In genomic region chr3:131272374-131273100, GRCm38 (mm10) we compare ENCODE assay signal across 8 mouse cellular contexts. TPM values are rescaled to one million over a fixed set of nuclear protein-coding genes. Genes with fewer than 3 reads are reported as not detected.
DNase-seq lines count a peak whose midpoint lies in the region; ATAC-seq and TF ChIP-seq lines count a peak whose summit lies in the region.

No protein-coding gene starts in this region.

- no peak; the same call in 1 of the 2 replicates for ATAC-seq in heart, embryonic 15.5 days (replicated peaks; ENCODE audit: insufficient number of reproducible peaks, insufficient read depth, low FRiP score, low read depth)
- ATAC-seq in intestine, embryonic 14.5 days (replicated peaks; ENCODE audit: low FRiP score, low TSS enrichment, low read depth) = peak; percentile 44

- H3K4me2 ChIP-seq in heart, embryonic 15.5 days = peak overlapping the region; percentile 68
- peak overlapping the region; percentile 51 for H3K4me2 ChIP-seq in intestine, embryonic 14.5 days (ENCODE audit: low read length)

- no peaks in the 10 kb centered on the region for H3K27me3 ChIP-seq in heart, embryonic 15.5 days
- H3K27me3 ChIP-seq in intestine, embryonic 14.5 days (replicated peaks; ENCODE audit: control insufficient read depth, insufficient read depth, low read length) = no peaks in the 10 kb centered on the region
- peaks cover 36% of the 10 kb centered on the region for H3K27me3 ChIP-seq in midbrain, embryonic 10.5 days (ENCODE audit: low read depth, poor library complexity, severe bottlenecking)

- TF ChIP-seq POLR2A in cortical plate, adult 2 months (IDR thresholded peaks at IDR 0.05; ENCODE audit: extremely low read depth, insufficient read depth, low read length) = no peak

- intact Hi-C loops in heart, postnatal 25 days (cut with DNase I) = no loop called here

- H3K9me3 ChIP-seq in heart, embryonic 15.5 days (replicated peaks) = no peaks in the 10 kb centered on the region
- no peaks in the 10 kb centered on the region for H3K9me3 ChIP-seq in intestine, embryonic 14.5 days (ENCODE audit: control insufficient read depth, low read length)
- no peaks in the 10 kb centered on the region for H3K9me3 ChIP-seq in midbrain, embryonic 10.5 days (replicated peaks)

- peak overlapping the region; percentile 52 for H3K9ac ChIP-seq in heart, embryonic 15.5 days
- H3K9ac ChIP-seq in intestine, embryonic 14.5 days (ENCODE audit: low read length) = peak overlapping the region; percentile 25

- DNase-seq in heart, postnatal 25 days (ENCODE audit: low spot score) = no peak
- no peak for DNase-seq in intestine, embryonic 14.5 days (ENCODE audit: low spot score)
- DNase-seq in midbrain, embryonic 10.5 days (ENCODE audit: low spot score) = no peak
- DNase-seq in layer of hippocampus, adult 11-12 months (ENCODE audit: low spot score) = no peak
- DNase-seq in spleen, postnatal 36 days (ENCODE audit: low spot score in 2 of 2) = no peak
- no peak for DNase-seq in ovary, postnatal 10 days (ENCODE audit: low spot score)

- peak overlapping the region; percentile 93 for H3K27ac ChIP-seq in heart, embryonic 15.5 days
- 0 out of 2 replicates have a peak overlapping the region, but pooled peaks have one; percentile 23 for H3K27ac ChIP-seq in cortical plate, adult 2 months (ENCODE audit: insufficient read depth, low read length)
- H3K27ac ChIP-seq in intestine, embryonic 14.5 days (ENCODE audit: low read depth) = peak overlapping the region; percentile 78; the same call in 1 of the 2 replicates
- peak overlapping the region; percentile 85 for H3K27ac ChIP-seq in midbrain, embryonic 10.5 days (replicated peaks)

- H3K4me1 ChIP-seq in heart, embryonic 15.5 days (replicated peaks) = peaks cover 34% of the 10 kb centered on the region
- H3K4me1 ChIP-seq in cortical plate, adult 2 months (ENCODE audit: control insufficient read depth, insufficient read depth, low read length) = no peaks in the 10 kb centered on the region; the same call in 1 of the 2 replicates
- peaks cover 18% of the 10 kb centered on the region for H3K4me1 ChIP-seq in intestine, embryonic 14.5 days (replicated peaks; ENCODE audit: control insufficient read depth, insufficient read depth, low read length)
- H3K4me1 ChIP-seq in midbrain, embryonic 10.5 days = peaks cover 38% of the 10 kb centered on the region

- 30% methylated on average over 10 of the region's 10 CpGs for WGBS in heart, embryonic 15.5 days
- 22% methylated on average over 10 of the region's 10 CpGs for WGBS in intestine, embryonic 14.5 days
- 67% methylated on average over 10 of the region's 10 CpGs for WGBS in midbrain, embryonic 10.5 days

- no peak for TF ChIP-seq CTCF in cortical plate, adult 2 months (IDR thresholded peaks at IDR 0.05; ENCODE audit: extremely low read depth, insufficient read depth, low read length)

- H3K4me3 ChIP-seq in heart, embryonic 15.5 days = peak overlapping the region; percentile 84
- H3K4me3 ChIP-seq in cortical plate, adult 2 months (ENCODE audit: insufficient read depth, low read length) = peak overlapping the region; percentile 74
- H3K4me3 ChIP-seq in intestine, embryonic 14.5 days (ENCODE audit: low read depth, low read length) = peak overlapping the region; percentile 81
- H3K4me3 ChIP-seq in midbrain, embryonic 10.5 days = peak overlapping the region; percentile 76

- peaks cover 3% of the 10 kb centered on the region; the same call in 1 of the 2 replicates for H3K36me3 ChIP-seq in heart, embryonic 15.5 days
- H3K36me3 ChIP-seq in intestine, embryonic 14.5 days (ENCODE audit: control insufficient read depth, insufficient read depth, low read length) = peaks cover under 1% of the 10 kb centered on the region; the same call in 1 of the 2 replicates
- H3K36me3 ChIP-seq in midbrain, embryonic 10.5 days = no peaks in the 10 kb centered on the region

RNA-seq across cellular contexts. Expression of gene Hadh, which starts 0.6 kb away (rescaled TPM):
- 155 and 189 TPM in 2 replicates for polyA plus RNA-seq in heart, embryonic 15.5 days (2015; fragmentation: Nextera tagmentation; extraction: Ambion mirVana)
- total RNA-seq in heart, postnatal 25 days (2021) = 100 to 1,000 TPM; 662 to 714 TPM
- polyA plus RNA-seq in cortical plate, adult 2 months (2012; rRNA removed) = 40.3 and 46.0 TPM in 2 replicates
- polyA plus RNA-seq in intestine, embryonic 14.5 days (2014; fragmentation: Nextera tagmentation; extraction: Ambion mirVana) = 181 and 191 TPM in 2 replicates
- 78.5 and 79.3 TPM in 2 replicates for polyA plus RNA-seq in midbrain, embryonic 10.5 days (2016; fragmentation: Nextera tagmentation; extraction: Ambion mirVana)

RNA-seq across cellular contexts. Expression of gene Cyp2u1, which starts 30.5 kb away (rescaled TPM):
- 9.4 and 11.9 TPM in 2 replicates for polyA plus RNA-seq in heart, embryonic 15.5 days (2015; fragmentation: Nextera tagmentation; extraction: Ambion mirVana)
- total RNA-seq in heart, postnatal 25 days (2021) = 10 to 100 TPM; 33.7 to 34.8 TPM
- polyA plus RNA-seq in cortical plate, adult 2 months (2012; rRNA removed) = 10.4 and 11.2 TPM in 2 replicates
- polyA plus RNA-seq in intestine, embryonic 14.5 days (2014; fragmentation: Nextera tagmentation; extraction: Ambion mirVana) = 3.9 TPM in 2 replicates
- 1.2 and 1.8 TPM in 2 replicates for polyA plus RNA-seq in midbrain, embryonic 10.5 days (2016; fragmentation: Nextera tagmentation; extraction: Ambion mirVana)

Comparison
In these comparisons a context has a peak if more than half of its experiments do, and no peak if none do; other contexts are left out.
1. H3K27ac ChIP-seq: peak in every context shown above with its lines; median percentile 93 in heart, embryonic 15.5 days; 85 in midbrain, embryonic 10.5 days; 78 in intestine, embryonic 14.5 days; 23 in cortical plate, adult 2 months.